Comparison of ENCODE assay signal across 8 mouse cellular contexts in the genomic region with DNA sequence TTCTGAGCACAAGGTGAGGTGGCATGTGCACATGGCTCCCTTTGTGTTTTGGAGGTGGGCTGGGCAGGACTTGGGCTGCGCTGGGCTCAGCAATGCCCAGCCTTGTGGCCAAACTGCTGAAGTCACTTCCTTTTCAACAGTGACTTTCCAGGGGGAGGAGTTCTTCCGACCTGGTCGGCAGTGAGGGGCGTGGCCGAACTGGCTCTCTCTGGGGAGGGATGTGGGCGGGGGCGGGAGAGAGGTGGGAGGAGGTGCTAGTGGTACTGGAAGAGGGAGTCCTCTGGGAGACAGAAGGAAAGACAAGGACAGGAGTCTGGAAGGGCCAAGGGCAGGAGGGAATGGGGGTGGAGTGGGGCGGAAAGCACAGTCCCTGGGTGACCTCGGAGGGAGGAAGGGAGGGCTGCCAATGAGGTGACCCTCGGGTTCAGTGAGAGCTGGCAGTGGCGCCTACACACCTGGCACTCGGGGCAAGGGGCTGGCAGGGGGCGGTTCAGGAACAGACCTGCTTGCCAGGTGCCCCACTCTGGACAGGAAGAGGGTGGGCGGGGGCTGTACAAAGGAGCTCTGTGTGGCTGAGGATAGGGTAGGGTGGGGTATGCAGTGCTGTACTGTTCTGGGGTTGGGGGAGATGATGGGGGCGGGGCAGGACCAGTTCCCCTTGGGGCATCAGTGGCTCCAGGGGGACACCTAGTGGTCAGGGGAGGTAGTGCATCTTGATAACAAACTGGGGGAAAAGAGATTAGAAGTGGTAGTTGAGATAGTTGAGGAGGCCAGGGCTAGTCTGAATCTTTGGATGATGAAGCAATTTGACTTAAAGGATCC. TPM values are rescaled to one million over a fixed set of nuclear protein-coding genes. Genes with fewer than 3 reads are reported as not detected.
DNase-seq lines count a peak whose midpoint lies in the region; ATAC-seq and TF ChIP-seq lines count a peak whose summit lies in the region.

No protein-coding gene starts in this region.

- no peaks in the 10 kb centered on the region for H3K9me3 ChIP-seq in hindbrain, embryonic 16.5 days (ENCODE audit: control insufficient read depth, low read length)
- H3K9me3 ChIP-seq in limb, embryonic 11.5 days (ENCODE audit: control insufficient read depth, low read length) = no peaks in the 10 kb centered on the region
- no peaks in the 10 kb centered on the region for H3K9me3 ChIP-seq in midbrain, embryonic 12.5 days

- peak; percentile 70 for DNase-seq in right cerebral cortex, postnatal 14 days
- no peak for DNase-seq in right cerebral cortex, adult 18-20 months
- peak; percentile 85 for DNase-seq in gastrocnemius, adult 2 months
- DNase-seq in limb, embryonic 11.5 days (ENCODE audit: low spot score) = peak; percentile 90
- DNase-seq in spleen, postnatal 36 days (ENCODE audit: low spot score in 2 of 2) = peak; percentile 75 to 83

- no peaks in the 10 kb centered on the region for H3K27me3 ChIP-seq in hindbrain, embryonic 16.5 days (replicated peaks; ENCODE audit: control insufficient read depth, insufficient read depth, low read length)
- H3K27me3 ChIP-seq in limb, embryonic 11.5 days (ENCODE audit: control insufficient read depth, insufficient read depth, low read length) = no peaks in the 10 kb centered on the region
- H3K27me3 ChIP-seq in midbrain, embryonic 12.5 days = no peaks in the 10 kb centered on the region; the same call in 1 of the 2 replicates

- ATAC-seq in common myeloid progenitor, adult 5-6 weeks (replicated peaks; ENCODE audit: low read depth, poor library complexity, severe bottlenecking) = peak; percentile 61
- peak; percentile 61 for ATAC-seq in hindbrain, embryonic 16.5 days
- peak; percentile 78 for ATAC-seq in limb, embryonic 11.5 days (ENCODE audit: insufficient number of reproducible peaks, low FRiP score, low TSS enrichment, low read depth)
- ATAC-seq in midbrain, embryonic 12.5 days (ENCODE audit: low FRiP score, low read depth) = peak; percentile 66; the same call in 1 of the 2 replicates

- H3K4me2 ChIP-seq in hindbrain, embryonic 16.5 days (ENCODE audit: low read length) = peak overlapping the region; percentile 5; the same call in 1 of the 2 replicates
- peak overlapping the region; percentile 41 for H3K4me2 ChIP-seq in limb, embryonic 11.5 days (ENCODE audit: low read depth, severe bottlenecking)
- peak overlapping the region; percentile 17; the same call in 1 of the 2 replicates for H3K4me2 ChIP-seq in midbrain, embryonic 12.5 days (replicated peaks)

- peak overlapping the region; percentile 94 for H3K27ac ChIP-seq in gastrocnemius, adult 2 months
- peak overlapping the region; percentile 0; the same call in 1 of the 2 replicates for H3K27ac ChIP-seq in hindbrain, embryonic 16.5 days (ENCODE audit: low read depth, low read length)
- peak overlapping the region; percentile 75 for H3K27ac ChIP-seq in limb, embryonic 11.5 days (replicated peaks; ENCODE audit: low read depth, low read length)
- no peak overlapping the region for H3K27ac ChIP-seq in midbrain, embryonic 12.5 days (replicated peaks)

- peak overlapping the region; percentile 60 for H3K4me3 ChIP-seq in gastrocnemius, adult 2 months
- no peak overlapping the region for H3K4me3 ChIP-seq in hindbrain, embryonic 16.5 days (ENCODE audit: low read length)
- 0 out of 2 replicates have a peak overlapping the region, but pooled peaks have one; percentile 5 for H3K4me3 ChIP-seq in limb, embryonic 11.5 days (ENCODE audit: low read depth, low read length)
- no peak overlapping the region for H3K4me3 ChIP-seq in midbrain, embryonic 12.5 days

- peaks cover 34% of the 10 kb centered on the region for H3K4me1 ChIP-seq in hindbrain, embryonic 16.5 days (ENCODE audit: control insufficient read depth, insufficient read depth, low read depth, low read length)
- H3K4me1 ChIP-seq in limb, embryonic 11.5 days (ENCODE audit: control insufficient read depth, insufficient read depth, low read length) = peaks cover 61% of the 10 kb centered on the region
- H3K4me1 ChIP-seq in midbrain, embryonic 12.5 days = peaks cover 48% of the 10 kb centered on the region

- H3K9ac ChIP-seq in hindbrain, embryonic 16.5 days (ENCODE audit: low read depth, low read length) = no peak overlapping the region
- H3K9ac ChIP-seq in limb, embryonic 11.5 days (ENCODE audit: low read length) = no peak overlapping the region
- no peak overlapping the region for H3K9ac ChIP-seq in midbrain, embryonic 12.5 days (replicated peaks)

- H3K36me3 ChIP-seq in hindbrain, embryonic 16.5 days (ENCODE audit: control insufficient read depth, insufficient read depth, low read length) = peaks cover 10% of the 10 kb centered on the region
- H3K36me3 ChIP-seq in limb, embryonic 11.5 days (ENCODE audit: control insufficient read depth, insufficient read depth, low read length) = peaks cover 15% of the 10 kb centered on the region
- peaks cover 13% of the 10 kb centered on the region for H3K36me3 ChIP-seq in midbrain, embryonic 12.5 days

- 8% methylated on average over 15 of the region's 15 CpGs for WGBS in hindbrain, embryonic 16.5 days
- WGBS in limb, embryonic 11.5 days = 1% methylated on average over 15 of the region's 15 CpGs
- WGBS in midbrain, embryonic 12.5 days = 6% methylated on average over 15 of the region's 15 CpGs

- intact Hi-C loops in gastrocnemius, adult 2 months (cut with DNase I) = loop anchor here (1.0 kb wide), 1 partner anchor 45 kb away; a partner anchor contains a TSS

- peak; percentile 98 for TF ChIP-seq CTCF in gastrocnemius, adult 2 months (IDR thresholded peaks at IDR 0.05)

RNA-seq across cellular contexts. Expression of a gene that starts 45.2 kb away (rescaled TPM):
- 2.6 and 3.5 TPM in 2 replicates for total RNA-seq in common myeloid progenitor, adult 5-6 weeks (2017)
- total RNA-seq in gastrocnemius, adult 2 months (2021) = 10 to 100 TPM; 30.2 to 55.1 TPM
- 10.4 and 11.6 TPM in 2 replicates for polyA plus RNA-seq in hindbrain, embryonic 16.5 days (2015; fragmentation: Nextera tagmentation; extraction: Ambion mirVana)
- 10.2 and 10.5 TPM in 2 replicates for polyA plus RNA-seq in limb, embryonic 11.5 days (2014; fragmentation: Nextera tagmentation; extraction: Ambion mirVana)
- polyA plus RNA-seq in midbrain, embryonic 12.5 days (2016; fragmentation: Nextera tagmentation; extraction: Ambion mirVana) = 8.9 and 9.1 TPM in 2 replicates

Comparison
In these comparisons a context has a peak if more than half of its experiments do, and no peak if none do; other contexts are left out.
1. H3K4me3 ChIP-seq: peak in gastrocnemius, adult 2 months (single experiment) and limb, embryonic 11.5 days (single experiment); none in hindbrain, embryonic 16.5 days (single experiment) and midbrain, embryonic 12.5 days (single experiment).
2. Peak in every context shown above with its lines, with median percentiles within 50 percentile points of each other: ATAC-seq and H3K4me2 ChIP-seq.